Mouse (Mus musculus) lung, embryonic 14.5 days (tissue): ENCODE results near the gene Abca2. TPM values are rescaled to one million over a fixed set of nuclear protein-coding genes. Genes with fewer than 3 reads are reported as not detected.
A peak's percentile ranks its signal among the peaks of the same experiment; 100 is the strongest.

ENCODE experiments used
- ATAC-seq: fragments of 200-750 bp; cut with Nextera tagmentation; 2 replicates; pipeline ENCODE4 v1.8.0; 2017; ENCODE audit warnings: mild to moderate bottlenecking, moderate TSS enrichment, moderate library complexity; ENCODE audit not compliant: insufficient read depth
- DNase-seq: peaks from one replicate; pipeline ENCODE4 v3.0.0-alpha.2; 2015
- H3K27ac ChIP-seq: fragments of 300-500 bp; sonication (generic); 2 replicates; pipeline ENCODE4 v1.5.1; 2014; ENCODE audit warnings: low read depth, mild to moderate bottlenecking, moderate library complexity
- H3K27me3 ChIP-seq: fragments of 300-500 bp; sonication (generic); 2 replicates; pipeline ENCODE4 v1.6.1; 2014; ENCODE audit warnings: low read length, control low read depth; ENCODE audit not compliant: insufficient read depth
- H3K36me3 ChIP-seq: fragments of 300-500 bp; sonication (generic); 2 replicates; pipeline ENCODE4 v1.6.1; 2014; ENCODE audit warnings: control low read depth; ENCODE audit not compliant: insufficient read depth
- H3K4me1 ChIP-seq: fragments of 300-500 bp; sonication (generic); 2 replicates; pipeline ENCODE4 v1.6.1; 2014; ENCODE audit warnings: antibody characterized with exemption, control low read depth; ENCODE audit not compliant: insufficient read depth
- H3K4me2 ChIP-seq: fragments of 300-500 bp; sonication (generic); 2 replicates; pipeline ENCODE4 v1.6.1; 2014; ENCODE audit warnings: mild to moderate bottlenecking
- H3K4me3 ChIP-seq: fragments of 300-500 bp; sonication (generic); 2 replicates; pipeline ENCODE4 v1.5.1; 2014; ENCODE audit warnings: low read depth, low read length
- H3K9ac ChIP-seq: fragments of 300-500 bp; sonication (generic); 2 replicates; pipeline ENCODE4 v1.6.1; 2014
- H3K9me3 ChIP-seq: fragments of 300-500 bp; sonication (generic); 2 replicates; pipeline ENCODE4 v1.6.1; 2016; ENCODE audit warnings: low read depth, low read length, control low read depth
- CTCF ChIP-seq: IDR thresholded peaks from 2 replicates; pipeline ENCODE4 v1.5.1; 2016; ENCODE audit warnings: antibody characterized with exemption, low read depth
- WGBS: fragments of 180-500 bp; shearing (Covaris S2); extraction: QIAGEN DNeasy Blood & Tissue Kit; methylation state at CpG from one replicate; pipeline ENCODE4 v1.1.7; 2014; 5-methylcytosine and 5-hydroxymethylcytosine counted together
- polyA plus RNA-seq: library from polyadenylated mRNA; unstranded; fragments of >200 nt; fragmentation: Nextera tagmentation; extraction: Ambion mirVana; gene quantifications from 2 replicates; pipeline ENCODE4 v1.2.1, GENCODE M21; 2014

Abca2 gene
- polyA plus RNA-seq, 1 experiment from 2014 or later = 3.9 TPM

DNA sequence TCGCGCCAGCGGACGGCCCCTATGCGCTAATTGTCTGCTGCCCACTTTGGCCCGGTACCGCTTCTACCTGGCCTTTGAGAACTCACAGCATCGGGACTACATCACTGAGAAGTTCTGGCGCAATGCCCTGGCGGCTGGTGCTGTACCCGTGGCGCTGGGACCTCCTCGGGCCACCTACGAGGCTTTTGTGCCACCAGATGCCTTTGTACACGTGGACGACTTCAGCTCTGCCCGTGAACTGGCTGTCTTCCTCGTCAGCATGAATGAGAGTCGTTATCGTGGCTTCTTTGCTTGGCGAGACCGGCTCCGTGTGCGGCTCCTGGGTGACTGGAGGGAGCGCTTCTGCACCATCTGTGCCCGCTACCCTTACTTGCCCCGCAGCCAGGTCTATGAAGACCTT, 3.0 kb upstream of the Abca2 start:
- Histone ChIP-seq H3K36me3 (no peaks in the 10 kb centered on the region), H3K9ac (no peak overlapping the region), H3K4me2 (no peak overlapping the region), H3K4me1 (no peaks in the 10 kb centered on the region), H3K9me3 (no peaks in the 10 kb centered on the region), H3K27me3 (peaks cover 38% of the 10 kb centered on the region), H3K4me3 (no peak overlapping the region), H3K27ac (no peak overlapping the region)
- TF ChIP-seq CTCF = no peak
- DNase-seq (no peak), ATAC-seq (no peak)
- 44% methylated on average over 27 of the region's 27 CpGs for WGBS

DNA sequence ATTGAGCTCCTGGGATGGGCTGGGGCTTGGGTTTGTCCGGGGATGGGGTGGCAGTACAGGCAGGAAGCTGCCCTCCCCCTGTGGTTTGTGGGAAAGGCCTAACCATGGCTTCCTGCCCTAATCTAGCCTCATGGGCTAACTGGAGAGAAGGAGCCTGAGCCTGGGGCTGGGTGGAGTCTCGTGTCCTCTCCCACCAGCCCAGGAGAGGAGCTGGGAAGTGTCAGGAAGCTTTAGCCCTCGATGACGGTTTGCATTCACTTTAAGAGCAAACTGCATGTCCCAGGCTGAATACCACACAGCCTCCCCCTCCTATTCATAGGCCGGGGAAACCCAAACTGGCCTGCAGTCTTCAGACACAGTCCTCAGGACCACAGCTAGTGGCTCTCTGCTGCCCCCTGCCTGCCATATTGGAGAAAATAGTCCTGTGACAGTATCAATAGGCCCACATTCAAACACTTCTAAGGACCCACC, 1.7 kb upstream of the Abca2 start:
- peaks cover 43% of the 10 kb centered on the region for H3K27me3 ChIP-seq
- H3K4me2 ChIP-seq = no peak overlapping the region
- no peaks in the 10 kb centered on the region for H3K9me3 ChIP-seq
- WGBS = 34% methylated on average over 5 of the region's 5 CpGs
- no peak overlapping the region for H3K27ac ChIP-seq
- DNase-seq (peak; percentile 85), ATAC-seq (no peak)
- no peak overlapping the region for H3K9ac ChIP-seq
- H3K36me3 ChIP-seq = no peaks in the 10 kb centered on the region
- H3K4me1 ChIP-seq = no peaks in the 10 kb centered on the region
- peak; percentile 87 for TF ChIP-seq CTCF
- H3K4me3 ChIP-seq = no peak overlapping the region

DNA sequence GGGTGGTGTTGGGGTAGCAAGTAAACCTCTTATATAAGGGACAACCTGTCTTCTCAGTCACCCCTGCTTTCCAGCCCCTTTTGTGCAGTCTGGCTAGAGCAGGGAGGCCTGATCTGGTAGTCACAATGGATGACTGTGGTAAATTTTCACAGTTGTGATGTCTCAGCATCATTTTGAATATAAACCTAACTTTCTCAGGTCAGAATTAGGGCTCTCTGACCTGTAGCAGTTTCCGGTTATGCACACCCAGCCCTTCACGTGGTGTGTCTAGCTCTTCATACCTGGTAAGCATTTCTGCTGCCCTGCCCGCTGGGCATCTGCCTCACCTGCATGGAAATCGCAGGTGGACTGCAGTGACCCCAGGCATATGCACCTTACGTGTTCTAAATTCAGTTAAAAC, 1.2 kb upstream of the Abca2 start:
- WGBS = 84% methylated on average over 5 of the region's 5 CpGs
- no peaks in the 10 kb centered on the region for H3K9me3 ChIP-seq
- no peak for ATAC-seq
- H3K4me2 ChIP-seq = no peak overlapping the region
- no peaks in the 10 kb centered on the region for H3K36me3 ChIP-seq
- peaks cover 43% of the 10 kb centered on the region for H3K27me3 ChIP-seq
- H3K9ac ChIP-seq = no peak overlapping the region
- H3K4me1 ChIP-seq = no peaks in the 10 kb centered on the region
- no peak overlapping the region for H3K4me3 ChIP-seq
- DNase-seq = no peak
- no peak overlapping the region for H3K27ac ChIP-seq
- TF ChIP-seq CTCF = no peak

DNA sequence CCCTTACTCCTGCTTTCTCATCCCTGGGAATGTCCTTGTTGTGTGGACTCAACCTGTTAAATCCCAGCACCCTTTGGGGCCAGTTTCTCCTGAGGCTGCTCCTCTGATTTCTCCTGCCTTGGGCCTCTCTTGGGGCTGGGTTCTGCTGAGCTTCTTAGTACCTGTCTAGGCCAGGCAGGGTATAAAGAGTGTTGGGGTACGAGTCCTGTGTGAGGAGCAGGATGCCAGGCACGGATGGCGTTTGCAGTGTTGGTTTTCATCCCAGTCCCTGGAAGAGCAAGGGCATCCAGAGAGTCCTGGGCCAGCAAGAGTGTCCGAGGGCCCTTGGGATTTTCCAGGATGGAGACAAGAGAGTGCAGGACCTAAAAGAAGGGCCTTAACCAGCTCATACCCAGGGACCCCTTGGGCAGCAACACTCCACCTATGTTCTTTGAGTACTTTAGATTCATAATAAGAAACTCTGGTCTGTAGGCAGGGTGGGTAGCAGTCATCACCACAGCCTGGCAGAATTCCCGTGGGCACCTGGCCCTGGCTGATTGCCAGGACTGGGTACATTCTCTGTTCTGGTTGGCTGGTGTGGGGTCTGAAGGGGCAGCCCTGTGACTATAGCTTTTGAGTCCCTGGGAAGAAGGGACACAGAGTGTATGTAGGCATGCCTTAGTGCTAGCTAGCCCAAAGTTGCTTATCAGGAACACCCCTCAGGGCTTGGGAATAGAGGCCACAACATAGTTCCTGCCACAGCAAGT, 1.1 kb downstream of the Abca2 start:
- WGBS = 61% methylated on average over 5 of the region's 5 CpGs
- no peak overlapping the region for H3K4me3 ChIP-seq

DNA sequence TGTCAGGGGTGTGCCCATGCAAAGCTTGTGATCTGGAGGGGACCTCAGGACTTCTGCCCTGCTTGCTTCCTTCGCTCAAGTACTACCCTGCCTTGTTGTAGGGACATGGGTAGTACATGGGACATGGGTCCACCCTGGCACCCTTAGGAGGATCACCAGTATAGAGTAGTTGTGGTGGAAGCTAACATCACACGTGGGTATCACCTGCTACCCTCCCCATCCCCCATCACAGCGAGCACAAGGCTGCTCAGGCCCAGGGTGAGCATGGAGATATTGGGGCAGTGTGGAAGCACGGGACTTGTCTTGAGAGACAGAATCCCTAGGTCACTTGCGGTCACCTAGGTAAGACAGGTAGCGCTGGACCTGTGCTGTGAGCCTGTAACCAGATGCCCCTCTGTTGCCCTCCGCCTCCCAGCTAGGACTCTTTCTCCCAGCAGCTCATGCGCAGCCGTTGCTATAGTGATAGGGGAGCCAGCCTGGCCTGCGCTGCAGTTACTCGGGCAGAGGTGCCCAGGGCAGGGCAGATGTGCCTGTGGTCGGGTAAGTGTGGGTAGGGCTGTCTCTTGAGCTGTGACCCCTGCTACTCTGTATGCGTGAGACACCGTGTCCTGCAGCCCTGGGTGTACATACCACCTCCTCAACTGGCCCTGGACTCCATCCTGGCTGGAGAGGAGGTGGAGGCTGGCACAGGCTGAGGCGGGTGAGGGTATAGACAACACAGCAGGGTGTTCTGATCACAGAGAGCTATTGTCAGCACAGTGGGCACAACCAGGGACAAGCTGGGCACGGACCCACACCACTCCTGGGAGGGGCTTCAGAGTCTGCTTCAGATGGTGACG, 2.1 kb downstream of the Abca2 start:
- ATAC-seq (no peak), DNase-seq (no peak)
- no peak overlapping the region for H3K4me3 ChIP-seq
- WGBS = 67% methylated on average over 17 of the region's 17 CpGs
- H3K4me1 ChIP-seq = no peaks in the 10 kb centered on the region
- H3K36me3 ChIP-seq = no peaks in the 10 kb centered on the region
- H3K27me3 ChIP-seq = peaks cover 28% of the 10 kb centered on the region
- no peaks in the 10 kb centered on the region for H3K9me3 ChIP-seq
- no peak for TF ChIP-seq CTCF
- no peak overlapping the region for H3K4me2 ChIP-seq
- H3K27ac ChIP-seq = no peak overlapping the region
- no peak overlapping the region for H3K9ac ChIP-seq

More for the DNA sequence above, 1.1 kb downstream of the Abca2 start:
- H3K27ac ChIP-seq = no peak overlapping the region
- peaks cover 38% of the 10 kb centered on the region for H3K27me3 ChIP-seq
- H3K4me2 ChIP-seq = peak overlapping the region; percentile 97
- DNase-seq (no peak), ATAC-seq (no peak)
- H3K9me3 ChIP-seq = no peaks in the 10 kb centered on the region
- H3K9ac ChIP-seq = no peak overlapping the region
- no peaks in the 10 kb centered on the region for H3K36me3 ChIP-seq
- TF ChIP-seq CTCF = no peak
- H3K4me1 ChIP-seq = no peaks in the 10 kb centered on the region

DNA sequence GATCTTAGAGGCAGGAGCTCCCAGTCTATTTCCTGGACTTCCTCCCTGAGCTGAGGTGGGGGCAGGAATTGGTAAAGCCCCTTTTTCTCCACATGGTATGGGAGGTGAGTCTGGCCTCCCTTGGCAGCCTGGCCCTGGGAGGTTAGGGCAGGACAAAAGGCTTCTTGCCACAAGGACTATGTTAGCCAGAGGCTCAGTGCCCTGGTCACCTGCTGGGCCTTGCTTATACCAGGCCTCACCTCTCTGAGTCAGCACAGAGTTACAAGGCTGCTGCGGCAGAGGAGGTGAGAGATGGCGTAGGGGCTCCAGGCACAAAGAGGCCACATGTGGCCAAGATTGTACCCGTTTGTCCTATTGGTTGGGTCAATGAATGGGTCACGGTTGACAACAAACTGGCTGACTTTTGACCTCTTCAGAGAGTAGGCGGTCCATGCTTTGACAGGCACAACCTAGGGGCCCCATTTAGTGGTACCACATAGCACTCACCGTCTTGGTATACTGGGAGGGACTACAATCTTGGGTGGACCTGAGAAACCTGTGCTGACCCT, 2.9 kb downstream of the Abca2 start:
- TF ChIP-seq CTCF = no peak
- H3K4me1 ChIP-seq = no peaks in the 10 kb centered on the region
- peaks cover 20% of the 10 kb centered on the region for H3K27me3 ChIP-seq
- no peaks in the 10 kb centered on the region for H3K9me3 ChIP-seq
- no peak overlapping the region for H3K27ac ChIP-seq
- H3K9ac ChIP-seq = no peak overlapping the region
- no peak overlapping the region for H3K4me2 ChIP-seq
- no peak for DNase-seq
- 74% methylated on average over 6 of the region's 6 CpGs for WGBS
- H3K4me3 ChIP-seq = no peak overlapping the region
- no peaks in the 10 kb centered on the region for H3K36me3 ChIP-seq
- no peak for ATAC-seq
